Mouse (Mus musculus) MEL (cell line): ENCODE data around the gene Gtf2ird1. TPM values are rescaled to one million over a fixed set of nuclear protein-coding genes. Genes with fewer than 3 reads are reported as not detected.

Experiments
- DNase-seq: peaks from one replicate; pipeline ENCODE4 v3.0.0; 2011; ENCODE audit warnings: low read depth, low spot score
- H3K27ac ChIP-seq: 2 replicates; pipeline ENCODE4 v1.5.1; 2012; ENCODE audit warnings: low read depth, mild to moderate bottlenecking, control low read depth, low read length, moderate library complexity; ENCODE audit not compliant: control insufficient read depth
- H3K27me3 ChIP-seq, 2 experiments: fragments of 150-350 bp in 1 of 2; sonication (generic) in 1 of 2; 2 replicates each; pipeline ENCODE4 v1.6.1; 2012; ENCODE audit warnings: low read length in 2 of 2, mild to moderate bottlenecking in 2 of 2, improper control_type of control experiment in 1 of 2, moderate library complexity in 1 of 2; ENCODE audit not compliant: insufficient read depth in 2 of 2, control insufficient read depth in 1 of 2
- H3K36me3 ChIP-seq, 2 experiments: 2 replicates each; pipeline ENCODE4 v1.6.1; 2012 to 2014; ENCODE audit warnings: low read length in 2 of 2, improper control_type of control experiment in 1 of 2, inconsistent platforms in 1 of 2, mild to moderate bottlenecking in 1 of 2; ENCODE audit not compliant: insufficient read depth in 2 of 2, control insufficient read depth in 1 of 2
- H3K4me1 ChIP-seq, 2 experiments: fragments of 150-350 bp in 1 of 2; sonication (generic) in 1 of 2; 2 replicates each; pipeline ENCODE4 v1.6.1; 2012; ENCODE audit warnings: low read length in 2 of 2, improper control_type of control experiment in 1 of 2, mild to moderate bottlenecking in 1 of 2; ENCODE audit not compliant: insufficient read depth in 2 of 2, control insufficient read depth in 1 of 2
- H3K4me3 ChIP-seq, 2 experiments: fragments of 150-350 bp in 1 of 2; sonication (generic) in 1 of 2; 2 replicates each; pipeline ENCODE4 v1.5.1; 2012; ENCODE audit warnings: low read depth in 2 of 2, low read length in 2 of 2, mild to moderate bottlenecking in 2 of 2, moderate library complexity in 2 of 2, control low read depth in 1 of 2, improper control_type of control experiment in 1 of 2; ENCODE audit not compliant: control insufficient read depth in 1 of 2, insufficient read depth in 1 of 2
- H3K79me2 ChIP-seq: 2 replicates; pipeline ENCODE4 v1.6.1; 2012; ENCODE audit warnings: mild to moderate bottlenecking, low read length, moderate library complexity; ENCODE audit not compliant: control insufficient read depth, poor library complexity, insufficient read depth
- H3K9ac ChIP-seq: 2 replicates; pipeline ENCODE4 v1.6.1; 2012; ENCODE audit warnings: low read depth, mild to moderate bottlenecking, control low read depth, low read length, moderate library complexity; ENCODE audit not compliant: control insufficient read depth, poor library complexity, severe bottlenecking
- H3K9me3 ChIP-seq: fragments of 150-350 bp; sonication (generic); replicated peaks from 2 replicates; pipeline ENCODE4 v1.6.1; 2012; ENCODE audit warnings: mild to moderate bottlenecking, low read length, improper control_type of control experiment, moderate library complexity; ENCODE audit not compliant: insufficient read depth
- BHLHE40 ChIP-seq: IDR thresholded peaks from 2 replicates; pipeline ENCODE4 v1.6.1; 2012; ENCODE audit warnings: low read depth, mild to moderate bottlenecking, inconsistent platforms, low read length, improper control_type of control experiment, borderline replicate concordance
- CHD1 ChIP-seq: IDR thresholded peaks from 2 replicates; pipeline ENCODE4 v1.6.1; 2012; ENCODE audit warnings: low read depth, mild to moderate bottlenecking, inconsistent platforms, low read length, improper control_type of control experiment
- CHD2 ChIP-seq: IDR thresholded peaks from 2 replicates; pipeline ENCODE4 v1.6.1; 2011; ENCODE audit warnings: low read length, improper control_type of control experiment
- EP300 ChIP-seq, 2 experiments: IDR thresholded peaks; 2 replicates each; pipeline ENCODE4 v1.6.1; 2011; ENCODE audit warnings: improper control_type of control experiment in 2 of 2, low read length in 2 of 2, low read depth in 1 of 2, mild to moderate bottlenecking in 1 of 2
- GABPA ChIP-seq: IDR thresholded peaks from 2 replicates; pipeline ENCODE4 v1.6.1; 2012; ENCODE audit warnings: low read depth, mild to moderate bottlenecking, inconsistent platforms, low read length, improper control_type of control experiment, moderate library complexity
- GATA1 ChIP-seq: IDR thresholded peaks from 2 replicates; pipeline ENCODE4 v1.6.1; 2011; ENCODE audit warnings: low read depth, low read length, improper control_type of control experiment
- HCFC1 ChIP-seq: IDR thresholded peaks from 2 replicates; pipeline ENCODE4 v1.6.1; 2012; ENCODE audit warnings: low read depth, mild to moderate bottlenecking, inconsistent platforms, low read length, improper control_type of control experiment, moderate library complexity
- MAFK ChIP-seq: IDR thresholded peaks from 2 replicates; pipeline ENCODE4 v1.6.1; 2011; ENCODE audit warnings: low read depth, mild to moderate bottlenecking, low read length, improper control_type of control experiment, borderline replicate concordance
- MAX ChIP-seq: IDR thresholded peaks from 2 replicates; pipeline ENCODE4 v1.6.1; 2011; ENCODE audit warnings: low read length, improper control_type of control experiment
- MEF2A ChIP-seq: IDR thresholded peaks from 2 replicates; pipeline ENCODE4 v1.6.1; 2014; ENCODE audit warnings: low read depth, mild to moderate bottlenecking, inconsistent platforms, low read length, improper control_type of control experiment; ENCODE audit not compliant: poor library complexity, insufficient replicate concordance, severe bottlenecking; ENCODE audit errors: extremely low read depth
- MYB ChIP-seq: IDR thresholded peaks from 2 replicates; pipeline ENCODE4 v1.6.1; 2011; ENCODE audit warnings: mild to moderate bottlenecking, low read depth, low read length, improper control_type of control experiment
- NELFE ChIP-seq: IDR thresholded peaks from 2 replicates; pipeline ENCODE4 v1.6.1; 2011; ENCODE audit warnings: low read depth, low read length, improper control_type of control experiment
- POLR2A ChIP-seq, 2 experiments: IDR thresholded peaks; 2 replicates each; pipeline ENCODE4 v1.6.1; 2011 to 2012; ENCODE audit warnings: low read length in 2 of 2, mild to moderate bottlenecking in 2 of 2, control low read depth in 1 of 2, improper control_type of control experiment in 1 of 2, low read depth in 1 of 2, moderate library complexity in 1 of 2; ENCODE audit not compliant: control insufficient read depth in 1 of 2, insufficient read depth in 1 of 2, poor library complexity in 1 of 2
- RCOR1 ChIP-seq: IDR thresholded peaks from 2 replicates; pipeline ENCODE4 v1.6.1; 2012; ENCODE audit warnings: low read depth, mild to moderate bottlenecking, inconsistent platforms, low read length, improper control_type of control experiment
- SMC3 ChIP-seq: IDR thresholded peaks from 2 replicates; pipeline ENCODE4 v1.6.1; 2011; ENCODE audit warnings: low read depth, low read length, improper control_type of control experiment
- TCF12 ChIP-seq: IDR thresholded peaks from 2 replicates; pipeline ENCODE4 v1.6.1; 2014; ENCODE audit warnings: low read depth, mild to moderate bottlenecking, inconsistent platforms, low read length, improper control_type of control experiment, moderate library complexity
- UBTF ChIP-seq: IDR thresholded peaks from 2 replicates; pipeline ENCODE4 v1.6.1; 2012; ENCODE audit warnings: low read depth, mild to moderate bottlenecking, inconsistent platforms, low read length, improper control_type of control experiment, moderate library complexity, borderline replicate concordance; ENCODE audit not compliant: insufficient read depth
- ZMIZ1 ChIP-seq: IDR thresholded peaks from 2 replicates; pipeline ENCODE4 v1.6.1; 2012; ENCODE audit warnings: low read depth, mild to moderate bottlenecking, inconsistent platforms, low read length, improper control_type of control experiment, moderate library complexity
- ZNF384 ChIP-seq: IDR thresholded peaks from 2 replicates; pipeline ENCODE4 v1.6.1; 2012; ENCODE audit warnings: low read depth, mild to moderate bottlenecking, inconsistent platforms, low read length, improper control_type of control experiment
- polyA plus RNA-seq, 2 experiments: library from polyadenylated mRNA; stranded (reverse) in 1 of 2; unstranded in 1 of 2; fragments of >175 nt in 1 of 2; fragments of >200 nt in 1 of 2; gene quantifications; 2 replicates each; pipeline versions ENCODE4 v1.2.1 to v1.2.4; 2012; ENCODE audit warnings: low replicate concordance in 2 of 2, low read depth in 1 of 2; ENCODE audit not compliant: insufficient read length in 2 of 2, insufficient read depth in 1 of 2, missing spikeins in 1 of 2
- total RNA-seq: library from RNA; depleted of rRNA; stranded (reverse); fragments of 300-350 nt; gene quantifications from 2 replicates; pipeline ENCODE4 v1.2.3, GENCODE M21; 2012

The Gtf2ird1 gene
- total and polyA plus RNA-seq, 3 experiments = 15.2 to 54.7 TPM; not detected in 1

DNA sequence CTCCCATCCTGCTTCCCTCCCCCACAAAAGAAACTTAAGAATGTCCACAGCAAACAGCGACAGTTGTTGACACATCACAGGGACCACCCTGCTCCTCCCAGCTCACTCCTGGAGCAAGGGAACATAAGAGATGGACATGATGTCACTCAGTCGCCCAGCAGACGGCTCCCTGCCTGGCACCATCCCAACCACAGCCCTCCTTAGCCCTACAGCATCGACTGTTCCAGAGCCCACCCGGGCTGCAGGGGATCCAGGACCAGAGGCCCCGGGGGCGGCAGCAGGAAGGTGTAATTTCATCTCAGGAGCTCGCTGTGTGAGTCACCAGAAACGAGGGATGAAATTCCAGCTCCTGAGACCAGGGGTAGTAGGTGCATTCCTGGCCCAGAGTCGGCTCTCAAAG is 10.6 kb downstream of the Gtf2ird1 start:
- Histone ChIP-seq H3K9me3 (no peaks in the 10 kb centered on the region), H3K9ac (no peak overlapping the region), H3K4me1 (no peaks in the 10 kb centered on the region), H3K79me2 (peaks cover 6% of the 10 kb centered on the region; the same call in 1 of the 2 replicates), H3K27ac (no peak overlapping the region), H3K4me3 (no peak overlapping the region), H3K27me3 (no peaks in the 10 kb centered on the region), H3K36me3 (no peaks in the 10 kb centered on the region)
- DNase-seq = no peak
- TF ChIP-seq ZNF384 (no peak), CHD2 (no peak)

DNA sequence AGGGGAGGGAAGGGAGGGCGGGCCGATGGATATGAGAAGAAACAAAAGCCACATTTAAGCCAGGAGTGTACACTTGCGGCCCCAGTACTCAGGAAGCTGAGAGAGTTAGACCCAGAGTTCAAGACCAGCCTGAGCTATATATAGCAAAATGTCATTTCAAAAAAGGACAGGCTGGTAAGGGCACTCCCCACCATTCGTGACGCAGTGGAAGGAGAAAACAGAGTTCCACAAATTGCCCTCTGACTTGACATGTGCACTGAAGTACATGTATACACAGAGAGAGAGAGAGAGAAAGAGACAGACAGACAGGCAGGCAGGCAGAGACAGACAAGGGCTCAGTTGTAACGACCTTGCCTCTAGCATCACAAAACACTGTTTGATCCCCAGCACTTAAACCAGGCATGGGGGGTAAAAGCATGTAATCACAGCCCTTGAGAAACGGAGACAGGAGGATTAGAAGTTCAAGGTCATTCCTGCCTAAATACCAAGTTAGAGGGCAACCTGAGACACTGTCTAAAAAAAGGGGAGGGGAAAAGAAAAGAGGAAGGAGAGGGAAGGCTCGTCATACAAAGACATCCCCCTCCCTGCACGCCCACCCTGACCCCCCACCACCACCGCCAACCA is 11.2 kb downstream of the Gtf2ird1 start:
- H3K36me3 ChIP-seq = no peaks in the 10 kb centered on the region
- no peaks in the 10 kb centered on the region for H3K9me3 ChIP-seq
- no peak overlapping the region for H3K9ac ChIP-seq
- H3K79me2 ChIP-seq = peaks cover 4% of the 10 kb centered on the region; the same call in 1 of the 2 replicates
- no peaks in the 10 kb centered on the region for H3K27me3 ChIP-seq
- H3K27ac ChIP-seq = no peak overlapping the region
- H3K4me3 ChIP-seq = no peak overlapping the region
- DNase-seq = no peak
- H3K4me1 ChIP-seq = no peaks in the 10 kb centered on the region
- TF ChIP-seq MAFK (no peak), CHD1 (no peak), HCFC1 (no peak), GABPA (no peak), TCF12 (no peak), MAX (no peak), GATA1 (no peak), CHD2 (no peak), RCOR1 (no peak), NELFE (no peak), MYB (no peak)

DNA sequence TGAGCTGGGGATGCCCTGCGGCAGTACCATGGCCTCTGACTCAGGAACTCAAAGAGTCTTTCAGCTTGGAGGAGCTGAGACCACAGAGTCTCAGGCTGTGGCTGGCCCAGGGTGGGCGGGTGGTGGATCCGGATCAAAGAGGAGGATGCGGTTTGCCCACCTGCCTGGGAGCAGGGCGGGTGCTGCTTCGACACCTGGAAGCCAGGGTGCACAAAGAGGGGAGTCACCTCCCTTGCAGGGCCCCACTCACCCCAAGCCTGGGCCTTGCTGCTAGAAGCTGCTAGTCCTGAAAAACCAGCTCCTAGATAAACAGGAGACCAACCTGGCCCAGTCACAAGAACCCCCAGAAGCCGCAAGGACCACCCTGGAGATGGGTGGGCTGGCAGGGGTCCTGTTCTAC is 12.0 kb downstream of the Gtf2ird1 start:
- Histone ChIP-seq H3K79me2 (peaks cover 2% of the 10 kb centered on the region; the same call in 1 of the 2 replicates), H3K4me1 (no peaks in the 10 kb centered on the region), H3K9me3 (no peaks in the 10 kb centered on the region), H3K27me3 (no peaks in the 10 kb centered on the region), H3K27ac (no peak overlapping the region), H3K36me3 (no peaks in the 10 kb centered on the region), H3K9ac (no peak overlapping the region), H3K4me3 (no peak overlapping the region)
- DNase-seq = no peak
- no peak for TF ChIP-seq MEF2A
- TF ChIP-seq BHLHE40 = no peak
- no peak for TF ChIP-seq UBTF
- no peak for TF ChIP-seq EP300 (IDR thresholded peaks at IDR 0.05; ENCODE audit: low read depth in 1 of 2, low read length in 2 of 2)
- TF ChIP-seq GATA1 = no peak
- TF ChIP-seq SMC3 = no peak
- no peak for TF ChIP-seq POLR2A (IDR thresholded peaks at IDR 0.05; ENCODE audit: control insufficient read depth in 1 of 2, insufficient read depth in 1 of 2, low read depth in 1 of 2, low read length in 2 of 2, poor library complexity in 1 of 2)
- no peak for TF ChIP-seq ZMIZ1
